Mouse (Mus musculus) myocyte (in vitro differentiated cells): Measurements from ENCODE around the gene Trmt112.
A peak's percentile ranks its signal among the peaks of the same experiment; 100 is the strongest.

Source experiments
- CEBPB ChIP-seq: IDR thresholded peaks from 2 replicates; pipeline ENCODE4 v1.6.1; 2011; ENCODE audit warnings: mild to moderate bottlenecking, moderate library complexity; ENCODE audit not compliant: poor library complexity, insufficient read depth, severe bottlenecking
- MAX ChIP-seq: IDR thresholded peaks from one replicate; pipeline ENCODE4 v1.6.1; 2011; ENCODE audit warnings: low read depth, mild to moderate bottlenecking, control low read depth
- MYOD1 ChIP-seq, 3 experiments: IDR thresholded peaks; one replicate each; pipeline ENCODE4 v1.6.1; 2011; ENCODE audit warnings: control low read depth in 2 of 3, low read depth in 2 of 3, mild to moderate bottlenecking in 2 of 3, moderate library complexity in 1 of 3; ENCODE audit not compliant: insufficient read length in 2 of 3, control insufficient read depth in 1 of 3
- MYOG ChIP-seq, 3 experiments: IDR thresholded peaks; one replicate each; pipeline ENCODE4 v1.6.1; 2011; ENCODE audit warnings: control low read depth in 2 of 3, low read depth in 2 of 3, mild to moderate bottlenecking in 2 of 3; ENCODE audit not compliant: insufficient read length in 2 of 3, control insufficient read depth in 1 of 3, insufficient read depth in 1 of 3
- POLR2A ChIP-seq: IDR thresholded peaks from one replicate; pipeline ENCODE4 v1.6.1; 2011; ENCODE audit warnings: low read depth, mild to moderate bottlenecking, control low read depth, moderate library complexity; ENCODE audit not compliant: insufficient read length
- POLR2AphosphoS2 ChIP-seq: IDR thresholded peaks from one replicate; pipeline ENCODE4 v1.6.1; 2011; ENCODE audit warnings: low read depth, control low read depth; ENCODE audit not compliant: insufficient read length
- SRF ChIP-seq: IDR thresholded peaks from one replicate; pipeline ENCODE4 v1.6.1; 2011; ENCODE audit warnings: low read depth; ENCODE audit not compliant: control insufficient read depth, insufficient read length
- TCF12 ChIP-seq: IDR thresholded peaks from one replicate; pipeline ENCODE4 v1.6.1; 2011; ENCODE audit warnings: mild to moderate bottlenecking, control low read depth; ENCODE audit not compliant: poor library complexity, insufficient read depth, severe bottlenecking
- TCF3 ChIP-seq: IDR thresholded peaks from one replicate; pipeline ENCODE4 v1.6.1; 2011; ENCODE audit warnings: low read depth, control low read depth; ENCODE audit not compliant: insufficient read length
- USF1 ChIP-seq: IDR thresholded peaks from one replicate; pipeline ENCODE4 v1.6.1; 2011; ENCODE audit warnings: low read depth, mild to moderate bottlenecking, control low read depth, moderate library complexity

GRCm38 (mm10) chr19:6912205-6912970 lies 2.9 kb downstream of the Trmt112 start:
- TF ChIP-seq MYOD1 (IDR thresholded peaks at IDR 0.05; ENCODE audit: control insufficient read depth in 1 of 3, insufficient read length in 2 of 3, low read depth in 2 of 3) (no peak), POLR2A (no peak), TCF12 (no peak), MYOG (IDR thresholded peaks at IDR 0.05; ENCODE audit: control insufficient read depth in 1 of 3, insufficient read depth in 1 of 3, insufficient read length in 2 of 3, low read depth in 2 of 3) (no peak), USF1 (no peak), POLR2AphosphoS2 (peak; percentile 2), MAX (no peak), CEBPB (no peak), TCF3 (no peak), SRF (no peak)
